Mouse (Mus musculus) retina, embryonic 14.5 days (tissue): ENCODE measurements around the gene Calhm5.

ENCODE experiments used
- DNase-seq: peaks from one replicate; pipeline ENCODE4 v3.0.0-alpha.2; 2015; ENCODE audit warnings: low spot score

The Calhm5 gene

GRCm38 (mm10) chr10:34096418-34096883 is at the start of gene Calhm5:
Gene Calhm5 (minus strand): TSS chr10:34096519.
- peak; percentile 45 for DNase-seq

GRCm38 (mm10) chr10:34141693-34142092 is 45.4 kb upstream of the Calhm5 start:
- DNase-seq = no peak

- DNase-seq = no peak
These were observed 43.4 kb upstream of the Calhm5 start for GRCm38 (mm10) chr10:34139768-34140167.

GRCm38 (mm10) chr10:34138027-34138426 is 41.7 kb upstream of the Calhm5 start:
- DNase-seq = no peak

GRCm38 (mm10) chr10:34136432-34136831 is 40.1 kb upstream of the Calhm5 start:
- DNase-seq = no peak

GRCm38 (mm10) chr10:34131356-34131755 is 35.0 kb upstream of the Calhm5 start:
- no peak for DNase-seq

GRCm38 (mm10) chr10:34128391-34128790 is 32.1 kb upstream of the Calhm5 start:
- no peak for DNase-seq

GRCm38 (mm10) chr10:34127392-34128378 is 31.4 kb upstream of the Calhm5 start, which contains the start of gene Calhm6:
Gene Calhm6 (minus strand): TSS chr10:34127984.
- peak; percentile 48 for DNase-seq

- no peak for DNase-seq
These were observed 22.1 kb upstream of the Calhm5 start for GRCm38 (mm10) chr10:34118421-34118820.

GRCm38 (mm10) chr10:34117770-34118169 is 21.5 kb upstream of the Calhm5 start:
- DNase-seq = no peak

GRCm38 (mm10) chr10:34117131-34117530 is 20.8 kb upstream of the Calhm5 start:
- DNase-seq = no peak

GRCm38 (mm10) chr10:34111964-34112738 is 15.8 kb upstream of the Calhm5 start:
- no peak for DNase-seq

- DNase-seq = no peak
These were observed 14.6 kb upstream of the Calhm5 start for GRCm38 (mm10) chr10:34110863-34111465.

- DNase-seq = peak; percentile 13
These were observed 355 bp downstream of the Calhm5 start for GRCm38 (mm10) chr10:34095964-34096363.

- DNase-seq = peak; percentile 49
These were observed 1.2 kb downstream of the Calhm5 start for GRCm38 (mm10) chr10:34095147-34095546.

- DNase-seq = no peak
These were observed 4.4 kb downstream of the Calhm5 start for GRCm38 (mm10) chr10:34091888-34092287.

- no peak for DNase-seq
These were observed 5.8 kb downstream of the Calhm5 start for GRCm38 (mm10) chr10:34090481-34090880.

GRCm38 (mm10) chr10:34089517-34089916 is 6.8 kb downstream of the Calhm5 start:
- DNase-seq = no peak

GRCm38 (mm10) chr10:34088515-34088914 is 7.8 kb downstream of the Calhm5 start:
- no peak for DNase-seq

GRCm38 (mm10) chr10:34086514-34086913 is 9.8 kb downstream of the Calhm5 start:
- DNase-seq = no peak

GRCm38 (mm10) chr10:34074522-34075200 is 21.7 kb downstream of the Calhm5 start:
- DNase-seq = no peak

GRCm38 (mm10) chr10:34071650-34072049 is 24.7 kb downstream of the Calhm5 start:
- no peak for DNase-seq
